Mouse (Mus musculus) frontal cortex, adult (tissue): Measurements from ENCODE around the gene Noc2l.

ENCODE experiments used
- ATAC-seq: cut with Nextera tagmentation; 2 replicates; pipeline ENCODE4 v1.9.2; 2017; ENCODE audit warnings: mild to moderate bottlenecking, moderate library complexity, mixed read lengths; ENCODE audit not compliant: low TSS enrichment

Noc2l gene

DNA sequence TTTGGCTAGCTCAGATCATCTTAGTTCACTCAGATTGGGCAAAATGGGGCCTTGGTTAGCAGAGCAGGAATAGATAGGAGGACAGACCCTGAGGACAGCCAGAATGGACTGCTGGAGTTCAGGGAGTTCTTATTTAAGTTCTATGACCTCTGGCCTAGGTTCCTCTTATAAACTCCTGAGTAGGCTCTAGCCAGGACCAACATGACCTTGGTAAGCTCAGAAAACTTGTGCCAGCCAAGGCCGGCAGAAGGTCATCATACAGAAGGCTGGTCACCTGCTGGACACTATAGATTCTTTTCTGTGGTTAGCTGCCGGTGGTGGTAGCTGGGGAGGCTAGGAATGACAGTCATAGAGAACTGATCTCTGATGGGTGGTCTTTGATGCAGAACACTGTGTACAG lies 19.6 kb upstream of the Noc2l start:
- no peak for ATAC-seq

DNA sequence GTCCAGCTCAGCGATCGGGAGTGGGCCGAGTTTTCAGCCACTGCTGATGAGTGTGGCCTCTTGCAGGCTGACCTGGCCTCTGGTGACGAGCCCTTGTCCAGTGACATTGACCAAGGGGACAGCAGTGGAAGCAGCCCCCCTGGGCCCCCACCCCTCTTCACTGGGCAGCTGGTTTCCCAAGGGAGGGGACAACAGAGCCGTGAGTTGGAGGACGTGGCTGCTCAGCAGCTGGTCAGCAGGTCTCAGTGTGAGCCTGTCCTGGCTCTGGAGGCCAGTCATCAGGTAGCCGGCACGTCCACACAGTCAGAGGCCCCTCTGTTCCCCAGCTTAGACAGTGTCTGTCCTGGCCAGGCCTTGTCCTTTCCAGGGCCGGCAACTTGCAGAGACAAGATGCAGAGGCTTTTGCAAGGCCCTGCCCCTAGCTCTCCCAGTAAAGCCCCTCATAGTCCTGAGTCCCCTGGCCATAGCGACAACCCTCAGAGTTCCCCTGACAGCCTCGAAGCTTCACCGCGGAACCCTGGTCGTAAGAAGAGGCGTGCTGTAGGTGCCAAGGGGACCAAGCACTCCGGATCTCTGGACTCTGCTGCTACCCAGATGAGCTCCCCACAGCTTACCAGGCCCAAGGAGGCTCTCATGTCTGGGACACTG lies 18.7 kb upstream of the Noc2l start:
- no peak for ATAC-seq

DNA sequence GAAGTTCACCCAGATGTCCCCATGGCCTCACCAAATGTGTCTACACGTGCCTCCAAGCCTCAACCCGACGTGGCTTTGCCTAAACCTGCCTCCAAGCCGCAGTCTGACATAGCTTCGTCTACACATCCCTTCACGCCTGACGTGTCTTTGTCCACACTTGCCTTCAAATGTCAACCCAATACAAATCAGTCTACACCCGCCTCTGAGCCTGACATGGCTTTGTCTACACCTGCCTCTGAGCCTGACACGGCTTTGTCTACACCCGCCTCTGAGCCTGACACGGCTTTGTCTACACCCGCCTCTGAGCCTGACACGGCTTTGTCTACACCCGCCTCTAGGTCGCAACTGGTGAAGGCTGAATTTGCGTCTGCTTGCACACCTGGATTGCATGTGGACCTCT lies 18.0 kb upstream of the Noc2l start:
- no peak for ATAC-seq

DNA sequence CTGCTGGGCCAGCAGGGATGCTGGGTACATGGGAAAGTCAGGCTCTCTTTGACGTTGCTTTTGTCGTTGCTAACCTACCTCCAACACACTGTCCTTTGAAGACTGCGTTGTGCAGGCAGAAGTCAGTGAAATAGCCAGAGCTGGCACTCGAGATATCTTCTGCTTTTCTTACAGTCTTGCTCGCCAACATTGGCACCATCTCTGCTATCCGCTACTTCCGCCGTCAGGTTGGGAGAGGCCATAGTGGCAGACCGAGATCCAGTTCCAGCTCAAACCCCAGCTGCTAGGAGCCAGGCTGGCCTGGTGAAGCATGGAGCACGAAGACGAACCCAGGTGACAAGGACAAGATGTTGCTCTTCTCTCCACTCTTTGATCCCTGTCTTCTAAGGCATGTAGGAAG lies 15.9 kb upstream of the Noc2l start:
- ATAC-seq = no peak

DNA sequence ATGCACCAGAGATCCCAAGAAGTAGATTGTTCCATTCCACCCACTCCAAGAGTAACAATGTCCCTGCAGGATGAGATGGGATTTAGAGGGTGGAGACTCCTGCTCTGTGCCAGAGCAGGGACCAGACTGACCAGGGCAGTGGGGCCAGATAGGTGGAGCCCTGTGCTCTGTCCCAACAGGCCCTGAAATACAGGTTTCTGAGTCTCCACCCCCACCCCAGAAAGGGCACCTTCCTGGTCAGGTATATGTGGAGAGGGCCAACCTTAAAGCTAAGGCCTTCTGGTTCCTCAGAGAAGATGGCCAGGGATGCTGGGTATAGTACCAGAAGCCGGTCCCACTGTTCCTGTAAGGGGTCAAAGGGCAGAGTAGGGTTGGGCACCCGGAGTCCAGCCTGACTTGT lies 11.5 kb upstream of the Noc2l start:
- ATAC-seq = no peak

DNA sequence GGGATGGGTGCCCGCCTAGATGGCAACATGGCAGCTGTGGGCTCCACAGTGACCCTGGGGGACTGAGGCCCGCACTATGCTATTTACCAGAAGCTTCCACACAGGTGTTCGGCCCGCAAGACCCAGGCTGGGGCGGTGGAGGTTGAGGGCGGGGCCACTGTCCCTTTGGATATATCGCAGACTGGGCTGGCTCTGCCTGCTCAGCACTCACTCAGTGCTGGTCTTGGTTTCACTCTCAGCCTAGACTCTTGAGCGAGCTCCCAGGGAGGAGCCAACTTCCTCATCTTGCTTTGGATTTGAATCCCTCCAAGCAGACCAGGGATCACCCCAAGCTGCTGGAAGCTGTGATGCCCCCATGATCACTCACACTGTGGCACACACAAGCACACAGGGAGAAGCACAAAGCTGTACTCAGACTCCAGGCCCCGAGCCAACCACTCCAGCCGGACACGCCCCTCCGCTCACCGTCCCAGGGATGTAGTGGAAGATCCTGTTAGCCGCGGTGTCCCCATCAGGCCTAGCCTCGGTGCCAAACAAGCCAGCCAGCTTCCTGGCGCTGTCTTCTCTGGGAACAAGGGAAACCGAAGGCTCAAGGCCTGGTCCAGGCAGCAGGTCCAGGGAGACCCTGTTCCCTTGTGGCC lies 7.9 kb upstream of the Noc2l start:
- no peak for ATAC-seq

DNA sequence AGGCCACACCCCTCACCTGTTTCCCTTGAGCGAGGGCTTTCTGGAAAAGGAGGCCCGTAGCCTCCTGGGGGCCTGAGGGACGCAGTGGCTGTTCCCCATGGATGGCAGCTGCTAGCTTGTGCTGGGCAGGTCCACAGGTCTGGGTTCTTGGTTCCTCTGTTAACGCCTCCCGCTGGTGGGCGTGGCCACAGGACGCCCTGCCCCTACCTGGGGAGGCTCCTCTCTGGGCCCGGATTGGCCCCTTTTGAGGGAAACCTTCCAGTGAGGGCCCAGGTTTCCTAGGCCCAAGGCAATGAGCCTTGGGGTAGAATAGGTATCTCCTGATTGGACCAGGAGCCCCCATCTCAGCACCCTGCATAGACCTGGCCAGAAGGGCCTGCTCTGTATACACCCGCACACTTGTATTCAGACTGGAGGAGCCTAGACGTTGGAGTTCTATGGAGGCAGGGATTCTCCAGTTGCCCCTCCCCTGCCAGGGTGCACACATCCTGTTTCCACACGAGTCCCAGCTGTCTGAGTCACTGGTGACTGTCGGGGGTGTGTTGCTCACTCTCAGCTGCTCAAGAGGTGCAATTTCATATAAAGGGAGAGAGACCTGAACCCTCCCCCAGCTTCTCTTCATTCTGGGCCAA lies 7.3 kb upstream of the Noc2l start:
- peak; percentile 79 for ATAC-seq

DNA sequence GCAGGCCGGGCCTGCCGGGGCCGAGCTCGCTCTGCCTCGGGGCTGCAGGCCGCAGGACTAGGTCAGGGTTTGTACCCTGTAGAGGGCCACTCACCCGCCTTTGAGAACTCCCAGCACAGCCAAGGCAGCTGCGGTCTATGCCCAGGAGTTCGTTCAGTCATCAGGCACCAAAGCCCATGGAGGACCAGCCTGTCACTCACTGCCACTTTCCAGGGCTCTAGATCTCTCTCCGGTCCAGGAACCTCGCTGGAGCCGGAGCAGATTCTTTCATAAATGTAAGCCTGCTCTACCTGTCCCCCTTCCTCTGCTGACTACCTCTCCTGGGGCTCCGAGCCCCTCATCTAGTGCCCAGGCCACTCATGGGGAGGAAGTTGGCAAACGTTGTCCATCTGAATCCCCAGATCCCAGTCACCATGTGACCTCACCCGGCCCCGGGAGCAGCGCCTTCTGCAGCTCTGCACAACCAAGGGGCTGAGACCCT lies 1.7 kb upstream of the Noc2l start:
- no peak for ATAC-seq

DNA sequence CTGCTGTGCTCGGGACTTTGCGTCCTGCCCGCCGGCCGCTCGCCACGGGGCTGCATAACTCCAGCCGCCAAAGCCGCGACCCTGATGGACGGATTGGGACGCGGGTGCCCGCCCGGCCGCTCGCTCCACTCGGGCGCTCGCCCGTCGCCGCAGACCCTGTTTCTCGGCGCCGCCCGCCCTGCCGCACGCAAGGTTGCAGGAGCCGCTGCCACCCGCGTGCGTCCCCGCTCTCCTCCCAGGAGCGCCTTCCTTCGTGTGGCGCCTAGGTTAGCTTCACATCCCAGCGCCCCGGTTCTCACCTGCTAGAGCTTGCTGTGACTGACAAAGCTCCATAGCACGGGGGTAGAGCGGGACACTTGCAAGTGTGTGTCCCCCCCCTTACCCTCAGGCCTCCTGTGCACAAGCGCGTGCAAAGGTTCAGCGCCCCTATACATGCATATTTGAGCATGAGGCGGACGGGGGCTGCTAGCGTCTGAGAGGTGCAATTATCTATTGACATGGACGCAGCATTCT lies 1.1 kb upstream of the Noc2l start, which contains the start of gene Plekhn1:
TSS of gene Plekhn1 (minus strand) at position 157 of the 513 bp plus-strand sequence.
- ATAC-seq = peak; percentile 74

DNA sequence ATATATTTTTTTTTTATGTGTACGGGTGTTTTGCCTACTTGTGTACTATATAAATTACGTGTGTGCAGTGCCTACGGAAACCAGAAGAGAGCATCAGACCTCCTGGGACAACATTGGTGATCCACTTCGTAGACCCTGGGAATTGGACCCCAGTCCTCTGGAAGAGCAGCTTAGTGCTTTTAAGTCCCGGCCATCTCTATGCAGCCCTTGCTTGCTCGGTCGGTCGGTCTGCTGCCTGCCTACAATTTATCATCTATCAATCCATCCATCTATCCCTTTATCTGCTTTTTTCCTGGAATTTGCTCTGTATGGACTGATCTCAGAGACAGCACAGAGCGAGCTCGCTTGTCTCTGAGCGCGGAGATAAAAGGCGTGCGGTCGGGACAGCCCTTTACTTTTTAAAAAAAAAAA lies 445 bp upstream of the Noc2l start:
- ATAC-seq = no peak; the same call in 1 of the 2 replicates

DNA sequence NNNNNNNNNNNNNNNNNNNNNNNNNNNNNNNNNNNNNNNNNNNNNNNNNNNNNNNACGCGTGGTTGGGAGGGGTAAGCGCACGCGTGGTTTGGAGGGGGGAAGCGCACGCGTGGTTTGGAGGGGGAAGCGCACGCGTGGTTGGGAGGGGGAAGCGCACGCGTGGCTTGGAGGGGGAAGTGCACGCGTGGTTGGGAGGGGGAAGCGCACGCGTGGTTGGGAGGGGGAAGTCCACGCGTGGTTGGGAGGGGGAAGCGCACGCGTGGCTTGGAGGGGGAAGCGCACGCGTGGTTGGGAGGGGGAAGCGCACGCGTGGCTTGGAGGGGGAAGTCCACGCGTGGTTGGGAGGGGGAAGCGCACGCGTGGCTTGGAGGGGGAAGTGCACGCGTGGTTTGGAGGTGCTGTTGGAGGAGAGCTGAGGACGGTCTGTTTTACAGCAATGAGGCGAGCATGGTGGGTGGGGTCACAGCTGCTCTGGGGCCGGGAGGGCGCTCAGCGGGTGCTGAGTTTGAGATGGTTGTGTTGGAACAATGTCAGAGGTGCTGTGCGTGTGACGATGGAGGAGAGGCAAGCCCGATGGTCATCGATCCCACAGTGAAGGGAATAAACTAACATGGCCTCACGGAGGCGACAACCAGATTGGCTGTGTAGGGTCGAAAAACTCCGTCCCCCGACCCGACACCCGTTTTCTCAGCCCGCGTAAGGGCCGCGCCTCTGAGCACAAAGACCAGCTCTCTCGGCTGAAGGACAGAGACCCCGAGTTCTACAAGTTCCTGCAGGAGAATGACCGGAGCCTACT lies 1.0 kb downstream of the Noc2l start:
- ATAC-seq = no peak

DNA sequence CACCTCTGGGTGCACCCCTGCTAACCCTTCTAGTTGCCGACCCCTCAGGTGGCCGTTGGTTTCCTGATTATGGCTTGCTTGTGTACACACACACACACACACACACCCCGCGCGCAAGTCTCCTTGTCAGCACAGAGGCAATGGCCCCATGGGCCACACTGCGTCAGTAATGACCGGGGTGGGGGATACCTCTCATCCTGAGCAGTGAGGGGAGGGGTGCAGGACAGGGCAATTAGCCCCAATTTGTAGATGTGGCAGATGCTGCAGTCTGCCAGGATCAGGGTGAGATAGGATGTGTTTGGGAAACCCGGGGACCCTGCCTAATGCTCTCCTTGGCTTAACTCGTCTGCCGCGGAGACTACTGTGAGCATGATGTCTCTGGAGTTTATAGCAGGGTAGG lies 13.8 kb downstream of the Noc2l start:
- 0 out of 2 replicates have a peak, but pooled peaks have one; percentile 18 for ATAC-seq

DNA sequence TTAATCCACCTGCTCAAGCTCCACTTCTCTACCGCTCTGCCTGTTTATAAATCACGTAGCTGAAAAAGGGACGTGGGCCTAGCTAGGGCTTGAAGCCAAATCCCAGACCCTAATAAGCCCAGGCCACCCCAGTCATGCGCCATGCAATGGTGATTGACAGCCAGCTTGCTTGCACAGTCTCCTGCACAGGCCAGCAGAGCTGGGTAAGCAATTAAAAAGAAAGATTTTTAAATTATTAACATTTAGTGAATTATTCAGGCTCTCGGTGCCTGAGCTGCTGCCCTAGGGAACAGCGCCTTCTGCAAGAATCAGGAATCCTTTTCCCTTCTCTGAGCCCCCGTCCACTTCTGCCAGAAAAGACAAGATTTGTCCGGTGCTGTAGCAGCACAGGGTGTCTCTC lies 15.3 kb downstream of the Noc2l start:
- ATAC-seq = no peak

DNA sequence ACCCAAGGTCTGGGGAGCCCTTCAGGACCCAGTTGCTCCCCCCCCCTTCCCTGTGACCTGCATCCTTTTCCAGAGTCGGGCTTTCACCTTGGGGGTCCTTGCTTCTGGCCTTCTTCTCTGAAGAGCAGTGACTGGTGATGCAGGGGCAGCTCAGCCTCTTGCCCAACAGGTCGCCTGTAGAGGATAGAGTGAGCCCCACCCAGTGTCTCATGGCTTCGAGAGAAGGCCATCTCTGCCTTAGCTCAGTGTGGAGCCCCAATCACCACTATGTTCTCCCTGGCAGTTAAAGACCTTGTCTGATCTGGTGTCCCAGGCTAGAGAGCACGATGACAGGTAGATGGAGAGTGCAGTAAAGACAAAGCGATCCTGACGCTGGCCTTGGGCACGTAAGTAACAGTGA lies 16.3 kb downstream of the Noc2l start:
- ATAC-seq = no peak

DNA sequence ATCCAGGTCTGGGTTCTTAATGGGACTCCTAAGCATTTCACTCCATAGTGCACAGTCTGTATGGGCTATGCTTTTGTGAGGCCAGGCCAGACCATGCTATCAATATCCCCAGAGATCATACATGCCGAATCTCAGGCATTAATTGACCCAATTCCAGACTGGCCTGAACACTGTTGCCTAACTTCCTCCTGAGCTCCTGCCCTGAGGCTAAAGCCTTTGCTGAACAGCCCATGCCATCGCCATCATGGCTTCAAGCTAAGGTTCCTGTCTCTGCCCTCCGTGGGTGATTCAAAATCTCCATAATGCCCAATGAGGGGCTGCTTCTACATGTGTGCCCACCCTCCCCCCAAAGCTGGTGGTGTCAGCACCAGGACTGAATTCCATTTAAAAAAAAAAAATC lies 16.8 kb downstream of the Noc2l start:
- no peak for ATAC-seq

DNA sequence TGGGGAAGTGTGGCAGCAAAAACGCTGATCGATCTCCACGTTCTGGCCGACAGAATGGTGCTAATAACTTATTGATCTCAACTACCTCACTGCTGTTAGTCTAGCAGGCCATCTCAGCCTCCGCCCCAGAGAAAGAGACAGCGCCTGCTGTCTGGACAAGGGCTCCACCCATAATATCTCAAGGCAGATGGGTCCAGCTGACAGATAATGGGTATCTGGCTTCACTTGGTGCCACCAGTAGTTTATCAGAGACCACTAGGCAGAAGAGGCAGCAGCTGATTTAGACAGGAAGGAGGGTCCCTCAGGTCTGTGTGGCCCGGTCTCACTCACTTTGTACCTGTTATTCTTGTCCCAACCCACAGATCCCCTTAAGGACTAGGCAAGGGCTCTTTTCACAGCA lies 17.2 kb downstream of the Noc2l start:
- no peak for ATAC-seq

DNA sequence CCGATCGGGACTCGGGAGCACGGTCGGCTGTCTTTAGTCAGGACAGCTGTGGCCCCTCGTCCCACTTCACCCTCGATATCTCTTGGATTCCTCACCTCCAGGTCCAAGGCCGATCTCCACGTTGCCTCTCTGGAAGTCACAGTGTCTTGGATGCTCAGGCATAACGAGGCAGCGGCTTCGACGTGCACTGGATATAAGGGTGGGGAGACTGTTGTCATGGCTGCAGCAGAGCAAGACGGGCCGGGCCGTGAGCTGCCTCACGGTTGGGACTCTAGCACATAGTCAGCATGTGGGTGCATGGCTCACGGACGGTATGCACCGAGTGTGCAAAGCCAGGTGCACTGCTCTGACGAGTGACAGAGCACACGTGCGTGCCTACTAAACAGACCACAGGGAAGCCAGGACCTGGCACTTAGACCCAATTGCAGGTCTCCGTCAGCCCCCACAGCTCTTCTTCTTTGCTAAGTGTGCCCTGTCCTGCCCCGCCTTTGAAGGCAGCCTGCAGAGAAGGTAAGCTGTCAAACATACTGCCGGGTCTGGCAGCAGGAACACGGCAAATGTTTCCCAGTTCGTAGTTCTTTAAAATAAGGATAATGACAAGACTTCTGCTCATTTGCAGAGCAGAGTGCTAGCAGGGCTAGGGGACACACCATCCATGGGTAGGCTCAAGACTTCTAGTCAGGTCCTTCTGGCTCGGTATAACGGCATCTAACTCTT lies 18.7 kb downstream of the Noc2l start:
- 0 out of 2 replicates have a peak, but pooled peaks have one; percentile 13 for ATAC-seq

DNA sequence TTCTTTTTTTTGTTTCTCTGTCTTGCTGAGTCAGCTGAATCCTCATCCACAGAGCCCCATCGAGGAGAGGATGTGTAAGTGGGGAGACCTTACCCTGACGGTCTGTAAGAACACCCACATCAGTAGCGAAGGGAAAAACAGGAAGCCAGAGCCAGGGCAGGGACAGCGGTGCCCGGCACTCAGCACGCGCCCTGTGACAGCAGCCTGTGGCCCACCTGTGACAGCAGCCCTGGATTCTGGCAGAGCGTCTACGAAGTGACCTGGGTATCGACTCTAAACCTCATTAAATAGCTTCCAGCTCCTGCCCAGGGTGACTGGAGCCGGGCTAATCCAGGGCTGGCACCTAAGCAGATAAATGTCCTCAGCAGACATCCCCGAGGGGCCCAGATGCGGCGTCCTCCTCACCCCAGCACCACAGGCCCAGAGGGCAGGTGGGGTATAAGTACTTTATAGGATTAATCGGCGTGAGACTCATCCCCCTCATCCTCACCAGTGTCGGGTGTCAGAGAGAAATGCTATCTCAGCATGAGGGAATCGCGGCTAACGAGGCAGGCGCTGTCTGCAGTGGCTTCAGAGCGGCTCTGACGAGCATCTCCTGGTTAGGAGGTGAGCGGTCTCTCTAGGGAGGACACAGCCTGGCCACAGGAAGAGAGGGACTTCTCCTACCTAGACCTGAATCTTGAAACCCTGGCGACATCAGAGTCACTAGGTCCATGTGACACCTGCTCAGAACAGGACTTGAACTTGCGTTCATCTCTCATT lies 19.4 kb downstream of the Noc2l start, which contains the start of gene Samd11:
TSS of gene Samd11 (minus strand) at position 580 of the 762 bp plus-strand sequence.
- no peak; the same call in 1 of the 2 replicates for ATAC-seq
